23 mouse cellular contexts compared by ENCODE assay signal in genomic region chr1:37246476-37246875, GRCm38 (mm10). TPM values are rescaled to one million over a fixed set of nuclear protein-coding genes. Genes with fewer than 3 reads are reported as not detected.
"Had no signal": no experiment of that assay in that cellular context is flagged by ENCODE, and none has a peak within 500 bp of the region (broad histone marks: within the 10 kb centered on the region; RNA-seq: fewer than 3 reads in every experiment).

No protein-coding gene starts in this region.

- H3K9ac ChIP-seq: limb, embryonic 13.5 days; liver, embryonic 12.5 days; liver, embryonic 15.5 days; lung, embryonic 15.5 days had no signal

- H3K9me3 ChIP-seq: limb, embryonic 10.5 days; liver, embryonic 12.5 days; liver, embryonic 15.5 days; lung, embryonic 15.5 days had no signal

- ATAC-seq: liver, embryonic 12.5 days had no signal

- H3K36me3 ChIP-seq: limb, embryonic 10.5 days; limb, embryonic 13.5 days; liver, embryonic 12.5 days; liver, embryonic 15.5 days; lung, embryonic 15.5 days had no signal

- H3K27me3 ChIP-seq: limb, embryonic 13.5 days; liver, embryonic 12.5 days; liver, embryonic 15.5 days; lung, embryonic 15.5 days had no signal

- H3K4me3 ChIP-seq: limb, embryonic 10.5 days; limb, embryonic 13.5 days; liver, embryonic 12.5 days; liver, embryonic 15.5 days; lung, embryonic 15.5 days had no signal

- H3K4me1 ChIP-seq: limb, embryonic 10.5 days; limb, embryonic 13.5 days; liver, embryonic 12.5 days; liver, embryonic 15.5 days; lung, embryonic 15.5 days had no signal

- DNase-seq: kidney, adult 18-20 months; kidney, postnatal 25 days; liver; lung, adult 18-20 months; lung, postnatal 10 days; lung, postnatal 36 days; midbrain, embryonic 14.5 days; thymus, adult 2 months; thymus, postnatal 14 days; thymus, postnatal 4 days had no signal

- H3K27ac ChIP-seq: kidney, postnatal 0 days; limb, embryonic 10.5 days; limb, embryonic 13.5 days; liver, embryonic 12.5 days; liver, embryonic 15.5 days; lung, embryonic 15.5 days had no signal

- H3K4me2 ChIP-seq: limb, embryonic 13.5 days; liver, embryonic 12.5 days; liver, embryonic 15.5 days; lung, embryonic 15.5 days; midbrain, embryonic 11.5 days had no signal

RNA-seq across cellular contexts. Expression of gene Cnga3, which starts 32.2 kb away (rescaled TPM):
- total RNA-seq: left cerebral cortex, postnatal 25 days; megakaryocyte progenitor cell, adult 5-6 weeks; megakaryocyte-erythroid progenitor cell, adult 5-6 weeks had no signal
- polyA plus RNA-seq: kidney, embryonic 14.5 days; kidney, postnatal 0 days; limb, embryonic 10.5 days; limb, embryonic 13.5 days; liver, embryonic 12.5 days; liver, embryonic 15.5 days; lung, embryonic 15.5 days; midbrain, embryonic 11.5 days; neural tube, embryonic 11.5 days; neural tube, embryonic 14.5 days had no signal
